Mouse (Mus musculus) hindbrain, embryonic 12.5 days (tissue): ENCODE results near the gene Abhd15. TPM values are rescaled to one million over a fixed set of nuclear protein-coding genes. Genes with fewer than 3 reads are reported as not detected.
A peak's percentile ranks its signal among the peaks of the same experiment; 100 is the strongest.

ENCODE experiments used
- ATAC-seq: fragments of 200-750 bp; cut with Nextera tagmentation; 2 replicates; pipeline ENCODE4 v1.8.0; 2017; ENCODE audit warnings: moderate TSS enrichment; ENCODE audit not compliant: low FRiP score
- H3K27ac ChIP-seq: fragments of 300-500 bp; sonication (generic); 2 replicates; pipeline ENCODE4 v1.5.1; 2016; ENCODE audit warnings: mild to moderate bottlenecking
- H3K27me3 ChIP-seq: fragments of 300-500 bp; sonication (generic); 2 replicates; pipeline ENCODE4 v1.6.1; 2016; ENCODE audit warnings: mild to moderate bottlenecking
- H3K36me3 ChIP-seq: fragments of 300-500 bp; sonication (generic); 2 replicates; pipeline ENCODE4 v1.6.1; 2016; ENCODE audit warnings: mild to moderate bottlenecking
- H3K4me1 ChIP-seq: fragments of 300-500 bp; sonication (generic); 2 replicates; pipeline ENCODE4 v1.6.1; 2016
- H3K4me2 ChIP-seq: fragments of 300-500 bp; sonication (generic); replicated peaks from 2 replicates; pipeline ENCODE4 v1.6.1; 2016; ENCODE audit warnings: mild to moderate bottlenecking
- H3K4me3 ChIP-seq: fragments of 300-500 bp; sonication (generic); 2 replicates; pipeline ENCODE4 v1.5.1; 2016; ENCODE audit warnings: mild to moderate bottlenecking
- H3K9ac ChIP-seq: fragments of 300-500 bp; sonication (generic); 2 replicates; pipeline ENCODE4 v1.6.1; 2016; ENCODE audit warnings: mild to moderate bottlenecking, moderate library complexity
- H3K9me3 ChIP-seq: fragments of 300-500 bp; sonication (generic); replicated peaks from 2 replicates; pipeline ENCODE4 v1.6.1; 2016; ENCODE audit warnings: mild to moderate bottlenecking
- WGBS: fragments of 180-500 bp; shearing (Covaris S2); methylation state at CpG from one replicate; pipeline ENCODE4 v1.1.7; 2016; 5-methylcytosine and 5-hydroxymethylcytosine counted together
- polyA plus RNA-seq: library from polyadenylated mRNA; unstranded; fragments of >200 nt; fragmentation: Nextera tagmentation; extraction: Ambion mirVana; gene quantifications from 2 replicates; pipeline ENCODE4 v1.2.1, GENCODE M21; 2016

The Abhd15 gene
- polyA plus RNA-seq, 1 experiment from 2014 or later = 4.2 TPM

DNA sequence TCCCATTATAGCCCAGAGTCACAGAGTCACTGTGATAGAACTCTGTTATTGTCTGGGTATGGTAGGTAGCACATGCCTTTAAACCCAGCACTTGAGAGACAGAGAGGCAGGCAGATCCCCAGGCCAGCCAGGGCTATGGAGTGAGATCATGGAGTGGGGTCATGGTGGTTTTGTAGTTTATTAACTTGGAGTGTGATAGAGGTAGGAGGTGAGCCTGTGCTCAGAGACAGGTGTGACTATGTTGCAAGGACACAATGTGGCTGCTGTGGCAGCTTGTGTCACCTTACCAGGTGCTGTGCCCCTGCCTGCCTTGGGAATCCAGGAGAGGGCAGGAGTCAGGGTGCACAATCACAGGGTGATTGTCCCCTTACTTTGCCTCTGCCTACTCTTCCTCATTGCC, 19.4 kb upstream of the Abhd15 start:
- H3K4me3 ChIP-seq = no peak overlapping the region

GRCm38 (mm10) chr11:77497341-77497756, 17.6 kb upstream of the Abhd15 start:
- Histone ChIP-seq H3K4me1 (peaks cover 66% of the 10 kb centered on the region), H3K4me2 (no peak overlapping the region)
- WGBS = 15% methylated on average over 6 of the region's 6 CpGs

More for the DNA sequence above, 19.4 kb upstream of the Abhd15 start:
- peaks cover 21% of the 10 kb centered on the region for H3K36me3 ChIP-seq
- no peak overlapping the region for H3K27ac ChIP-seq
- H3K9ac ChIP-seq = peak overlapping the region; percentile 97; the same call in 1 of the 2 replicates
- peak overlapping the region; percentile 96; the same call in 1 of the 2 replicates for H3K4me2 ChIP-seq
- no peaks in the 10 kb centered on the region for H3K27me3 ChIP-seq
- peaks cover 74% of the 10 kb centered on the region for H3K4me1 ChIP-seq
- no peak for ATAC-seq
- no peaks in the 10 kb centered on the region for H3K9me3 ChIP-seq

GRCm38 (mm10) chr11:77497851-77498250, 17.1 kb upstream of the Abhd15 start:
- Histone ChIP-seq H3K9ac (no peak overlapping the region), H3K27me3 (no peaks in the 10 kb centered on the region), H3K36me3 (peaks cover 30% of the 10 kb centered on the region), H3K4me2 (no peak overlapping the region), H3K9me3 (no peaks in the 10 kb centered on the region), H3K4me3 (no peak overlapping the region), H3K4me1 (peaks cover 64% of the 10 kb centered on the region), H3K27ac (peak overlapping the region; percentile 57)
- 16% methylated on average over 4 of the region's 4 CpGs for WGBS
- ATAC-seq = no peak

More at GRCm38 (mm10) chr11:77497341-77497756, 17.6 kb upstream of the Abhd15 start:
- Histone ChIP-seq H3K9ac (no peak overlapping the region), H3K27ac (peak overlapping the region; percentile 57), H3K27me3 (no peaks in the 10 kb centered on the region), H3K4me3 (no peak overlapping the region), H3K36me3 (peaks cover 25% of the 10 kb centered on the region), H3K9me3 (no peaks in the 10 kb centered on the region)
- ATAC-seq = no peak

- Histone ChIP-seq H3K27me3 (no peaks in the 10 kb centered on the region), H3K9ac (0 out of 2 replicates have a peak overlapping the region, but pooled peaks have one; percentile 8), H3K27ac (peak overlapping the region; percentile 57), H3K9me3 (no peaks in the 10 kb centered on the region), H3K4me1 (peaks cover 64% of the 10 kb centered on the region), H3K4me3 (no peak overlapping the region), H3K36me3 (peaks cover 36% of the 10 kb centered on the region), H3K4me2 (no peak overlapping the region)
- 73% methylated on average over 12 of the region's 12 CpGs for WGBS
- no peak for ATAC-seq
Observed at GRCm38 (mm10) chr11:77498261-77499139, 16.4 kb upstream of the Abhd15 start.

DNA sequence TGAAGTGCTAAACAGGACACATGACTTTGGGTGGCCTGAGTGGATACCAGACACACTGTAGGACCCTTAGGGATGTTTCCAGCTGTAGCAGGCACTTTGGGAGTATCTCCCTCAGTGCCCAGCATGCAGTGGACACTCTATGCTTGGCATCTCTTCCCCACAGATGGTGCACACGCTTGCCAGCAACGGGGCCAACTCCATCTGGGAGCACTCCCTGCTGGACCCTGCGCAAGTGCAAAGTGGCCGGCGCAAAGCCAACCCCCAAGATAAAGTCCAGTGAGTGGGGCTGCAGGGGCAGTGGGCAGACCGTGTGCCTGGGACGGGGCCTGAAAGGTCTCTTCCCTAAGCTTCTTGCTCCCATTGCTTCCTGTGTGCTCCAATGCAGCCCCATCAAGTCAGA, 15.6 kb upstream of the Abhd15 start:
- WGBS = 85% methylated on average over 7 of the region's 7 CpGs
- ATAC-seq = no peak
- no peaks in the 10 kb centered on the region for H3K9me3 ChIP-seq
- H3K36me3 ChIP-seq = peaks cover 45% of the 10 kb centered on the region
- H3K9ac ChIP-seq = 0 out of 2 replicates have a peak overlapping the region, but pooled peaks have one; percentile 9
- no peak overlapping the region for H3K27ac ChIP-seq
- no peak overlapping the region for H3K4me3 ChIP-seq
- no peak overlapping the region for H3K4me2 ChIP-seq
- no peaks in the 10 kb centered on the region for H3K27me3 ChIP-seq
- peaks cover 58% of the 10 kb centered on the region for H3K4me1 ChIP-seq

DNA sequence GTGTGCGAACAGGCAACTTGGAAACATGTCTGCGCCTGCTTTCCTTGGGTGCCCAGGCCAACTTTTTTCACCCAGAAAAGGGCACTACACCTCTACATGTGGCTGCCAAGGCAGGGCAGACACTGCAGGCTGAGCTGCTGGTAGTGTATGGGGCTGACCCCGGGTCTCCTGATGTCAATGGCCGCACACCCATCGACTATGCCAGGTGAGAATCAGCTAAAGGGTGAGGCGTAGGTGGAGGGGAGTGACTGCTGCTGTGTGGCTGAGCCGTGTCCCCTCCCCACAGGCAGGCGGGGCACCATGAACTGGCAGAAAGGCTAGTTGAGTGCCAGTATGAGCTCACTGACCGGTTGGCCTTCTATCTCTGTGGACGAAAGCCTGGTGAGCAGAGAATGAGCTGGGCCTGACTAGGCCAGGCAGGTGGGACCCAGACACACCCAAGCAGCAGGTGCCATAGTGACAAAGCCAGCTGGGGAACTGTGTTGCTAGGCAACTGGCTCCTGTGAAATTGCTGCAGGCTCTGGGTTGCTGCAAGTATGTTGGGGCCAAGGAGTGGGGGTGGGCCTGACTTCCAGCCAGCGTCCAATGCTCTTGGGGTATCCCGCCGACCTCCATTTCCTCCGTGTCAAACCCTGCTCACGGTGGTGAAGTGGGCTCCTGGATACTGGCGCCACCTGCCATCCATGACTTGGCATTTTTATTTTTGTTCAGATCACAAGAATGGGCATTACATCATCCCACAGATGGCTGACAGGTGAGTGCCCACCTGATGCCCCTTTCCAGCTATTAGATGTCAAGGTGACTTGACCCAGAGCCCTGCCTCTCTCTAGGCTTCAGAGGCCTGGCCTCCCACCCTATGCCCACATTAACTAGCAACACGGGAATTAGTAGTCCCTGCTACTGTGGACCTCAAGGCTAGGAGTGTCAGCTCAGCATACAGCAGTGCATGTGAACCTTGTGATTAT, 14.3 kb upstream of the Abhd15 start:
- ATAC-seq = no peak
- H3K27ac ChIP-seq = peak overlapping the region; percentile 26; the same call in 1 of the 2 replicates
- H3K4me2 ChIP-seq = no peak overlapping the region
- no peak overlapping the region for H3K4me3 ChIP-seq
- H3K27me3 ChIP-seq = no peaks in the 10 kb centered on the region
- no peak overlapping the region for H3K9ac ChIP-seq
- peaks cover 58% of the 10 kb centered on the region for H3K36me3 ChIP-seq
- no peaks in the 10 kb centered on the region for H3K9me3 ChIP-seq
- 81% methylated on average over 17 of the region's 17 CpGs for WGBS
- peaks cover 46% of the 10 kb centered on the region for H3K4me1 ChIP-seq

- 21% methylated on average over 5 of the region's 5 CpGs for WGBS
- peaks cover 63% of the 10 kb centered on the region for H3K36me3 ChIP-seq
- peak overlapping the region; percentile 26; the same call in 1 of the 2 replicates for H3K27ac ChIP-seq
- no peaks in the 10 kb centered on the region for H3K9me3 ChIP-seq
- H3K4me2 ChIP-seq = no peak overlapping the region
- H3K4me3 ChIP-seq = no peak overlapping the region
- ATAC-seq = no peak
- no peak overlapping the region for H3K9ac ChIP-seq
- H3K27me3 ChIP-seq = no peaks in the 10 kb centered on the region
- H3K4me1 ChIP-seq = peaks cover 39% of the 10 kb centered on the region
Observed at GRCm38 (mm10) chr11:77501392-77501791, 13.5 kb upstream of the Abhd15 start.

DNA sequence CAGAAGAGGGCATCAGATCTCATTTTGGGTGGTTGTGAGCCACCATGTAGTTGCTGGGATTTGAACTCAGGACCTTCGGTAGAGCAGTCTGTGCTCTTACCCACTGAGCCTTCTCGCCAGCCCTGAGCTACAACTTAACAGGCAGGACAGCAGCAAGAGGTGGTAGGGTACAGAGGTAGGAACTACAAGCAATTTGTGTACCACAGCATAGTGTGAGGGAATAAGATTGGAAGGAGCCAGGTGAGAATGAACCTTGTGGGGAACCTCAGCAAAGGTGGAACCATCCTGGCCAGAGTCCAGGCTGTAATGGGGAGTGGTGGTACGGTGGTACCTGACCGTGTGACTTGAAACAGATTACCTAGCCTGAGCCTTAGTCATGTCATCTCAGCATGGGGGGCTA, 12.9 kb upstream of the Abhd15 start:
- Histone ChIP-seq H3K4me1 (peaks cover 36% of the 10 kb centered on the region), H3K27ac (no peak overlapping the region), H3K27me3 (no peaks in the 10 kb centered on the region), H3K4me2 (no peak overlapping the region), H3K9me3 (no peaks in the 10 kb centered on the region), H3K36me3 (peaks cover 69% of the 10 kb centered on the region), H3K4me3 (no peak overlapping the region), H3K9ac (no peak overlapping the region)
- 94% methylated on average over 4 of the region's 4 CpGs for WGBS
- no peak for ATAC-seq

DNA sequence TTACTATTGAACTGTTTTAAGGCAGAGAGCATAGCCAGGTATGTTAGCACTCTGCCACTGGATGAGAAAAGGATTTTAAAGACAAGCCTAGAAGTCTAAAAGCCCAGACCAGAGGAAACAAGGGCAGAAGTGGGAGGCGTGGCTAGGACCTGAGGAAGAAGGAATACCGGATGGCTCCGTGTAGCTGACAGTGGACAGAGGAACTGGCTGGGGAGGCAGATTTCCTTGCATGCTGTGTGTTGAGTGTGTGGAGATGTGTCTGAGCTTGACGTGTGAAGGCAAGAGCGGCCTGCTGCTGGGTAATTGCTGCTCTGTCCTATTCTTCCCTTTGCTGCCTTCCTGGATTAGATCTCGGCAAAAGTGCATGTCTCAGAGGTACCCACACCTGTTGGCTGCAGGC, 12.4 kb upstream of the Abhd15 start:
- H3K9ac ChIP-seq = peak overlapping the region; percentile 5; the same call in 1 of the 2 replicates
- H3K9me3 ChIP-seq = no peaks in the 10 kb centered on the region
- H3K4me1 ChIP-seq = peaks cover 31% of the 10 kb centered on the region
- no peak overlapping the region for H3K27ac ChIP-seq
- no peak overlapping the region for H3K4me2 ChIP-seq
- WGBS = 93% methylated on average over 6 of the region's 6 CpGs
- no peak for ATAC-seq
- H3K4me3 ChIP-seq = no peak overlapping the region
- peaks cover 74% of the 10 kb centered on the region for H3K36me3 ChIP-seq
- no peaks in the 10 kb centered on the region for H3K27me3 ChIP-seq

- Histone ChIP-seq H3K27ac (no peak overlapping the region), H3K9ac (no peak overlapping the region), H3K36me3 (peaks cover 74% of the 10 kb centered on the region), H3K4me1 (peaks cover 26% of the 10 kb centered on the region), H3K9me3 (no peaks in the 10 kb centered on the region), H3K4me3 (no peak overlapping the region), H3K4me2 (no peak overlapping the region), H3K27me3 (no peaks in the 10 kb centered on the region)
- no peak for ATAC-seq
- WGBS = 67% methylated on average over 3 of the region's 3 CpGs
Observed at GRCm38 (mm10) chr11:77503511-77503910, 11.4 kb upstream of the Abhd15 start.

DNA sequence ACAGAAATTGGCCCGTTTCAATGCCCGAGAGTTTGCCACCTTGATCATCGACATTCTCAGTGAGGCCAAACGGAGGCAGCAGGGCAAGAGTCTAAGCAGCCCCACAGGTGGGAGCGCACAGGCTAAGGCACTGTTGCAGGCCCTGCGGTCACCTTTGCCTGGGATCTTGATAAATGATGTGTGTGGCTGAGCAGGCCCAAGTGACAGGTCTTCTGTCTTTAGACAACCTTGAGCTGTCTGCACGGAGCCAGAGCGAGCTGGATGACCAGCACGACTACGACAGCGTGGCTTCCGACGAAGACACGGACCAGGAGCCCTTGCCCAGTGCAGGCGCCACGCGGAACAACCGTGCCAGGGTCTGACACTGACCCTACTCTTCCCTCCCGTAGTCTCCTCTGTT, 10.5 kb upstream of the Abhd15 start:
- H3K4me1 ChIP-seq = peaks cover 24% of the 10 kb centered on the region
- 95% methylated on average over 19 of the region's 19 CpGs for WGBS
- H3K36me3 ChIP-seq = peaks cover 67% of the 10 kb centered on the region

More for the DNA sequence above, 10.5 kb upstream of the Abhd15 start:
- Histone ChIP-seq H3K9ac (no peak overlapping the region), H3K27me3 (no peaks in the 10 kb centered on the region), H3K4me3 (no peak overlapping the region), H3K9me3 (no peaks in the 10 kb centered on the region), H3K4me2 (no peak overlapping the region), H3K27ac (no peak overlapping the region)
- ATAC-seq = no peak
